Mouse (Mus musculus): Measurements from ENCODE around the gene Slc35e2. TPM values are rescaled to one million over a fixed set of nuclear protein-coding genes. Genes with fewer than 3 reads are reported as not detected.

Slc35e2 gene
- total and polyA plus RNA-seq, 2 experiments from 2014 or later, result 13.2 to 77.2 TPM

DNA sequence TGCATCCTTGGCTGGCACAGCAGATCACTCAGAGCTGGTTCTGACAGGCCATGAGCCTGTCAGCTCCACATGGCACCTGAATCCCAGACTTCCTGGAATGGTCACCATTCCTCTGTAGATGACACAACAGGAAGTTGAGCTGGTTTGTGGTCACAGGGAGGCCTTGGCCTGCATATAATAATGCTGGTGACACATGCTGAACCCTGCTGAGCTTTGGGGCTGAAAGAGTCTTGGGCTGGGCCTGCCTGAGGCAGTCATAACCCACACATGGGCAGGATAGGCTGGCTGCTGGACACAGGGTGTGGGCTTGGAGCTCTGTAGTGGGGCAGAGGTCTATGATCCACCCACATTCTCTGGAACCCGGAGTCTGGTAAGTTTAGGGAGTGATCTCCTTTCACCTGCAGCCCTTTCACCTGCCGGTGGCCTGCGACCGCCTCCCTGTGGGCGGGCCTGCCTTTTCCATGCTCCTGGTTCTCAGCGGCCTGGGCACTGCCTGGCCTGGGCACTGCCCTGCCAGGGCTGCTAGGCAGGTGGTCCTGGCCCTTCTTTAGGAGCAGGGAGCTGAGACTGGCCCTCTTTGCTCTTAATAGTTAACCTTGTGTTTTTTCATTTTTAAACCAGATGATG is 18.8 kb upstream of the Slc35e2 start:
- H3K4me1 ChIP-seq (ENCODE audit: insufficient read depth, low read length), result no peaks in the 10 kb centered on the region
- H3K9me3 ChIP-seq (ENCODE audit: low read length), result no peaks in the 10 kb centered on the region
- no peak for DNase-seq (ENCODE audit: low spot score)
- no peak for TF ChIP-seq CTCF (IDR thresholded peaks at IDR 0.05; ENCODE audit: low read depth)
- ATAC-seq, result no peak
- peaks cover 51% of the 10 kb centered on the region for H3K36me3 ChIP-seq (ENCODE audit: insufficient read depth, low read length)
- H3K9ac ChIP-seq (replicated peaks; ENCODE audit: low read length), result no peak overlapping the region
- no peak overlapping the region for H3K27ac ChIP-seq
- WGBS, result 97% methylated on average over 6 of the region's 6 CpGs
- no peaks in the 10 kb centered on the region for H3K27me3 ChIP-seq (ENCODE audit: insufficient read depth, low read length)
- H3K4me2 ChIP-seq (ENCODE audit: low read depth, low read length), result no peak overlapping the region
- no peak overlapping the region for H3K4me3 ChIP-seq (ENCODE audit: low read length)

DNA sequence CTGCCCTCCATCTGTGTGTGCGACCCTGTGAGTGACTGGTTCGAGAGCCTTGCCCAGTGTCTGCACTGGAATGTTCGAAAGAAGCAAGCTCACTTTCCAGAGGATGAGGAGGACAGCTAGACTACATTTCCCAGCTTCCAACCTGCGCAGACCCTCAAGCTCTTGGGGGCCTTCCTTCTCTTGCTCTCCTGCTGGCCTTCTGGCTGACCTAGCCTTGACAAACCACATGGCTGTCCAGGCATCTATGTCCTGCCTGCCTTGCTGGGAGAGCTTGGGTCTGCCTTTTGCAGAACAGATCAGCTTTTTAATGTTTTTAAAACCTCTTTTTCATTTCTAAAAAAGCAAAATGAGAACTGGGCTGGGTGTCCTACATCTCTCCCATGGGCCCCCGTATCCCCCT is 11.9 kb upstream of the Slc35e2 start:
- H3K4me2 ChIP-seq (ENCODE audit: low read depth, low read length), result no peak overlapping the region
- H3K9me3 ChIP-seq (ENCODE audit: low read length), result no peaks in the 10 kb centered on the region
- H3K36me3 ChIP-seq (ENCODE audit: insufficient read depth, low read length), result peaks cover 53% of the 10 kb centered on the region
- no peak overlapping the region for H3K9ac ChIP-seq (replicated peaks; ENCODE audit: low read length)
- no peak for DNase-seq (ENCODE audit: low spot score)
- H3K27ac ChIP-seq, result no peak overlapping the region
- H3K4me1 ChIP-seq (ENCODE audit: insufficient read depth, low read length), result no peaks in the 10 kb centered on the region
- ATAC-seq, result no peak
- no peaks in the 10 kb centered on the region for H3K27me3 ChIP-seq (ENCODE audit: insufficient read depth, low read length)
- WGBS, result 85% methylated on average over 5 of the region's 5 CpGs
- no peak overlapping the region for H3K4me3 ChIP-seq (ENCODE audit: low read length)
- no peak for TF ChIP-seq CTCF (IDR thresholded peaks at IDR 0.05; ENCODE audit: low read depth)

DNA sequence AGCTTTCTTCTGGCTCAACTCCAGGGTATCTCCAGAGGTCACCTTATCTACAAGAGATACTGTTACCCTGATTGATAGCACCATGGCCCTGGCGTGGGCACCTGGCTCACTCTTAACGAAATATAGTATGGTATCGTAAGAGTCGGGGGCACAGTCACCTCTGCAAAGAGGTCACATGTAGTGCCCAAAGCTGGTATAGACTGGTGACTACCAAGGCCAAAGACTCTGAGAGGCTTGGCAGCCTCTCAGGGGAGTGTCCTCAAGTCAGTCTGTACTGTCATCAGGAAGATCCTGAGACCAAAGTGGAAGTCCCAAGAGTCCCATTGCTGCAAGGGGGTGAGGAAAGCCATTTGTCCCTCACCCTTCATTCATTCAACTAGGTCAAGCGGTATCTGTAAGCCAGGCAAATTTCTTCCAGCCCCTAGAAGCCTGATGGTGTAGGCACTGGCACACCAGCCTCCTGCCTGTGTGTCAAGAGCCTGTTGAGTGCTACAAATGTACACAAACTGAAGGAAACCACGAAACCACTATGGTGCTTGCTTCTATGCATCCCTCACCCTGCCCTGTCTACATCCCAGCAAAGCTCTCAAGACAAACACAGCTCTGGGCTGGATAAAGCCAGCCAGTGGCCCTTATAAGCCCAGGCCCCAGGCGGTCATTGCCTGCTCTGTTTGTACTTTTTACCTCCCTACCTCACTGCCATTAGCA is 10.1 kb upstream of the Slc35e2 start:
- ATAC-seq (no peak), DNase-seq (ENCODE audit: low spot score) (no peak)
- peaks cover 38% of the 10 kb centered on the region for H3K36me3 ChIP-seq (ENCODE audit: insufficient read depth, low read length)

DNA sequence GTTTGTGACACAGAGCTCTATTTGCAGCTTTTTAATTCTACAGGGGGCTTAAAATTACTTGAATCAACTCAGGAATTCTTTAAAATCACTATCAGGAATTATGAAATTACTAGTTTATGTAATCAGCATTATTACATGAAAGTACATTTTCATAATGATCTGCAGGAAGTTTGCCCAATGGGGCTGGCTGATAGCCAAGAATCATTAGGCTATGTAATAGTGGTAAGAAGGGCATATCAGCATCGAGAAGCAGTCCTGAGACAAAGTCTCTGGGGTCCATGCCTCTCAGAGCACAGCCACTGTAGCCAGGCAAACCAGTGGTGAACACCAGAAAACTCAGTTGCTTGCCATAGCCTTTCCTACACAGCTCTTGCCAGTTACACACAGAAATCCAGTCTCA is 7.4 kb upstream of the Slc35e2 start:
- no peak for TF ChIP-seq CTCF (IDR thresholded peaks at IDR 0.05; ENCODE audit: low read depth)
- no peak overlapping the region for H3K4me3 ChIP-seq (ENCODE audit: low read length)
- H3K27ac ChIP-seq, result no peak overlapping the region
- H3K4me2 ChIP-seq (ENCODE audit: low read depth, low read length), result no peak overlapping the region
- DNase-seq (ENCODE audit: low spot score) (no peak), ATAC-seq (no peak)
- peaks cover 13% of the 10 kb centered on the region for H3K36me3 ChIP-seq (ENCODE audit: insufficient read depth, low read length)
- no peaks in the 10 kb centered on the region for H3K9me3 ChIP-seq (ENCODE audit: low read length)
- H3K27me3 ChIP-seq (ENCODE audit: insufficient read depth, low read length), result no peaks in the 10 kb centered on the region
- H3K4me1 ChIP-seq (ENCODE audit: insufficient read depth, low read length), result no peaks in the 10 kb centered on the region
- no peak overlapping the region for H3K9ac ChIP-seq (replicated peaks; ENCODE audit: low read length)
- WGBS, result 27% methylated on average over 1 of the region's 1 CpGs

More for the DNA sequence above, 10.1 kb upstream of the Slc35e2 start:
- Histone ChIP-seq H3K9ac (replicated peaks; ENCODE audit: low read length) (no peak overlapping the region), H3K9me3 (ENCODE audit: low read length) (no peaks in the 10 kb centered on the region), H3K4me1 (ENCODE audit: insufficient read depth, low read length) (no peaks in the 10 kb centered on the region), H3K27ac (no peak overlapping the region), H3K4me2 (ENCODE audit: low read depth, low read length) (no peak overlapping the region), H3K4me3 (ENCODE audit: low read length) (no peak overlapping the region), H3K27me3 (ENCODE audit: insufficient read depth, low read length) (no peaks in the 10 kb centered on the region)
- 90% methylated on average over 7 of the region's 7 CpGs for WGBS
- TF ChIP-seq CTCF (IDR thresholded peaks at IDR 0.05; ENCODE audit: low read depth), result no peak

GRCm38 (mm10) chr4:155595777-155596176 is 5.4 kb upstream of the Slc35e2 start:
- Histone ChIP-seq H3K9ac (replicated peaks; ENCODE audit: low read length) (no peak overlapping the region), H3K4me1 (ENCODE audit: insufficient read depth, low read length) (no peaks in the 10 kb centered on the region), H3K4me2 (ENCODE audit: low read depth, low read length) (no peak overlapping the region), H3K27ac (no peak overlapping the region), H3K4me3 (ENCODE audit: low read length) (no peak overlapping the region), H3K9me3 (ENCODE audit: low read length) (no peaks in the 10 kb centered on the region), H3K27me3 (ENCODE audit: insufficient read depth, low read length) (no peaks in the 10 kb centered on the region), H3K36me3 (ENCODE audit: insufficient read depth, low read length) (no peaks in the 10 kb centered on the region)
- no peak for TF ChIP-seq CTCF (IDR thresholded peaks at IDR 0.05; ENCODE audit: low read depth)
- no peak for ATAC-seq
- WGBS, result 81% methylated on average over 3 of the region's 3 CpGs
- no peak for DNase-seq (ENCODE audit: low spot score)

DNA sequence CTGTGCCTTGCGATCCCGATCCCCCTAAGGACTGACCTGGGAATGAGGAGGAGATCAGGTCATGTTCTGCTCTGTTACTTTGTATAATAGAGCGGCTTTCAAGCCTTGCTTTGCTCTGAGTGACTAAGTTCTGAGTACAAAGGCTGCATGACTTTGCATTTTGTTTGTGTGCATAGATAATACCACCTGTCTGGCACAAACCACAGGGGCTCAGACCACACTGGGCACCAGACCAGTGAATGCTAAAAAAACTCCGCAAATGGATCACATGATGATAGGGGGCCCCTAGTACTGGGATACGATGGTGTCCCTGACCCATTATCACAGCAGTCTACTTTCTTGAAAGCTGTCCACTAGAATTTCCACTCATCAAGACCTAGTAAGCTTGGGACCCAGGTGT is 4.6 kb upstream of the Slc35e2 start:
- no peak overlapping the region for H3K27ac ChIP-seq
- WGBS, result 68% methylated on average over 5 of the region's 5 CpGs
- no peaks in the 10 kb centered on the region for H3K9me3 ChIP-seq (ENCODE audit: low read length)
- H3K36me3 ChIP-seq (ENCODE audit: insufficient read depth, low read length), result no peaks in the 10 kb centered on the region
- DNase-seq (ENCODE audit: low spot score) (no peak), ATAC-seq (no peak)
- H3K27me3 ChIP-seq (ENCODE audit: insufficient read depth, low read length), result no peaks in the 10 kb centered on the region
- H3K4me1 ChIP-seq (ENCODE audit: insufficient read depth, low read length), result no peaks in the 10 kb centered on the region
- H3K4me2 ChIP-seq (ENCODE audit: low read depth, low read length), result no peak overlapping the region
- no peak overlapping the region for H3K4me3 ChIP-seq (ENCODE audit: low read length)
- TF ChIP-seq CTCF (IDR thresholded peaks at IDR 0.05; ENCODE audit: low read depth), result no peak
- H3K9ac ChIP-seq (replicated peaks; ENCODE audit: low read length), result no peak overlapping the region

- 28% methylated on average over 20 of the region's 20 CpGs for WGBS
- ATAC-seq (no peak), DNase-seq (ENCODE audit: low spot score) (no peak)
Measured at GRCm38 (mm10) chr4:155598536-155598935, 2.7 kb upstream of the Slc35e2 start.

More at GRCm38 (mm10) chr4:155598536-155598935, 2.7 kb upstream of the Slc35e2 start:
- H3K9me3 ChIP-seq (ENCODE audit: low read length), result no peaks in the 10 kb centered on the region
- H3K4me2 ChIP-seq (ENCODE audit: low read depth, low read length), result no peak overlapping the region
- no peak overlapping the region for H3K4me3 ChIP-seq (ENCODE audit: low read length)
- no peak for TF ChIP-seq CTCF (IDR thresholded peaks at IDR 0.05; ENCODE audit: low read depth)
- H3K36me3 ChIP-seq (ENCODE audit: insufficient read depth, low read length), result no peaks in the 10 kb centered on the region
- no peak overlapping the region for H3K9ac ChIP-seq (replicated peaks; ENCODE audit: low read length)
- H3K27me3 ChIP-seq (ENCODE audit: insufficient read depth, low read length), result no peaks in the 10 kb centered on the region
- no peak overlapping the region for H3K27ac ChIP-seq
- 0 out of 2 replicates have a peak, but pooled peaks cover 4% of the 10 kb centered on the region for H3K4me1 ChIP-seq (ENCODE audit: insufficient read depth, low read length)

Measured in hindbrain, postnatal 0 days (tissue).